Mouse (Mus musculus): ENCODE results near the gene Cd3d.
"Not testable (repeated sequence)": the region's sequence is repeated elsewhere in the genome, so short reads cannot be mapped to it uniquely, and the experiment has no call there.

Cd3d gene

GRCm38 (mm10) chr9:44981676-44982075 lies at the start of gene Cd3d:
Gene Cd3d (plus strand): TSS chr9:44981786.
- DNase-seq: peak in 1 of 2 experiments; percentile 72

GRCm38 (mm10) chr9:44941756-44942155 lies 39.8 kb upstream of the Cd3d start:
- DNase-seq: no peak

- DNase-seq: no peak
These were observed 39.2 kb upstream of the Cd3d start for GRCm38 (mm10) chr9:44942421-44942820.

- no peak for DNase-seq
These were observed 35.3 kb upstream of the Cd3d start for GRCm38 (mm10) chr9:44946185-44946695.

- no peak for DNase-seq
These were observed 33.8 kb upstream of the Cd3d start for GRCm38 (mm10) chr9:44947836-44948235.

- peak in 1 of 2 experiments; percentile 43 for DNase-seq
These were observed 27.2 kb upstream of the Cd3d start for GRCm38 (mm10) chr9:44954432-44954831.

- DNase-seq: peak; percentile 97 to 98
These were observed 16.3 kb upstream of the Cd3d start, which contains the start of gene Ube4a for GRCm38 (mm10) chr9:44965126-44965832. Gene Ube4a (minus strand): TSS chr9:44965600.

GRCm38 (mm10) chr9:44965833-44966466 lies 15.6 kb upstream of the Cd3d start:
- no peak for DNase-seq

- DNase-seq: peak; percentile 64 to 76
These were observed 14.8 kb upstream of the Cd3d start for GRCm38 (mm10) chr9:44966815-44967242.

- not testable (repeated sequence) for DNase-seq
These were observed 13.8 kb upstream of the Cd3d start for GRCm38 (mm10) chr9:44967763-44968162.

GRCm38 (mm10) chr9:44969450-44969849 lies 12.1 kb upstream of the Cd3d start:
- no peak for DNase-seq

GRCm38 (mm10) chr9:44977813-44978212 lies 3.8 kb upstream of the Cd3d start:
- no peak for DNase-seq

- DNase-seq: peak in 1 of 2 experiments; percentile 49
These were observed 1.8 kb upstream of the Cd3d start for GRCm38 (mm10) chr9:44979806-44980205.

- DNase-seq: peak; percentile 90 to 95
These were observed 1.3 kb upstream of the Cd3d start, which contains the start of gene Cd3g for GRCm38 (mm10) chr9:44980242-44980641. Gene Cd3g (minus strand): TSS chr9:44980431.

GRCm38 (mm10) chr9:44981104-44981503 lies 482 bp upstream of the Cd3d start:
- no peak for DNase-seq

- DNase-seq: no peak
These were observed 495 bp downstream of the Cd3d start for GRCm38 (mm10) chr9:44982081-44982480.

GRCm38 (mm10) chr9:44982531-44982930 lies 945 bp downstream of the Cd3d start:
- no peak for DNase-seq

GRCm38 (mm10) chr9:44983001-44983400 lies 1.4 kb downstream of the Cd3d start:
- DNase-seq: no peak

GRCm38 (mm10) chr9:44985721-44986161 lies 4.2 kb downstream of the Cd3d start:
- peak in 1 of 2 experiments; percentile 47 for DNase-seq

- peak; percentile 79 to 93 for DNase-seq
These were observed 4.7 kb downstream of the Cd3d start for GRCm38 (mm10) chr9:44986242-44986781.

- DNase-seq: no peak
These were observed 5.4 kb downstream of the Cd3d start for GRCm38 (mm10) chr9:44986976-44987375.

GRCm38 (mm10) chr9:44991821-44992220 lies 10.2 kb downstream of the Cd3d start:
- no peak for DNase-seq

- DNase-seq: no peak
These were observed 10.7 kb downstream of the Cd3d start for GRCm38 (mm10) chr9:44992271-44992670.

- DNase-seq: no peak
These were observed 11.7 kb downstream of the Cd3d start for GRCm38 (mm10) chr9:44993268-44993667.
